Mouse (Mus musculus): ENCODE data around the gene Nt5e.

DNA sequence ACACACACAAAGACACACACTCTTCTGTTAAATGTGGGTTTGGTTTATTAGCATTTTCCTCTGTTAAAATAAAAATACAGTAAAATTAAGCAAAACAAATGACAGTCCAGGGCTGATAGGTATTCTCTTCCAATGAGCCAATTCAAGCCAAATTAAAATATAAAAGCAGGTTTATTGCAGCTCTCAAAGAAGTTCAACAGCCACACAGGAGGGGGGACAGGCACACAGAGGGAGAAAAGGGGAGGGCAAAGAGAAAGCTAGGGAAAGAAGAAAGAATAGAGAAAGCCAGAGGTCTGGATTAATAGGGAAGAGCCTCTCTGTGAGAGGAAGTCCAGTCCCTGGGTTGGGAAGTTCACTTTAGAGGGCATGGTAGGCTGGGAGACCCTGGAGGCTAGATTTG lies 7.8 kb upstream of the Nt5e start:
- TF ChIP-seq CTCF (IDR thresholded peaks at IDR 0.05; ENCODE audit: borderline replicate concordance, insufficient read depth, low read depth, low read length) (no peak), POLR2A (IDR thresholded peaks at IDR 0.05; ENCODE audit: borderline replicate concordance, insufficient read depth, low read length) (no peak)
